Mouse (Mus musculus) small intestine, adult 2 months (tissue): ENCODE results near the gene Dnah11.

Experiments
- CTCF ChIP-seq: fragments of 200-500 bp; IDR thresholded peaks from 2 replicates; pipeline ENCODE4 v1.5.1; 2012; ENCODE audit warnings: low read depth, mild to moderate bottlenecking, control low read depth, inconsistent platforms, low read length, moderate library complexity, mixed read lengths; ENCODE audit not compliant: insufficient replicate concordance, insufficient read length; ENCODE audit errors: extremely low read depth
- POLR2A ChIP-seq: fragments of 200-500 bp; IDR thresholded peaks from 2 replicates; pipeline ENCODE4 v1.6.1; 2012; ENCODE audit warnings: low read depth, mild to moderate bottlenecking, control low read depth, inconsistent platforms, low read length, moderate library complexity

GRCm38 (mm10) chr12:118177756-118178155 is 21.1 kb downstream of the Dnah11 start:
- TF ChIP-seq CTCF (no peak), POLR2A (no peak)
